Mouse (Mus musculus) spleen, postnatal 36 days (tissue): ENCODE measurements at regions not wholly inside any gene's neighbourhood (a gene's known extent, or its start where the extent isn't known, plus 50 kb on each side); places are given as distances from the start of the nearest gene placed in this dataset.

Experiments
- DNase-seq, 2 experiments: peaks; one replicate each; pipeline ENCODE4 v3.0.0; 2022; ENCODE audit warnings: low spot score in 2 of 2, mixed read lengths in 1 of 2

DNA sequence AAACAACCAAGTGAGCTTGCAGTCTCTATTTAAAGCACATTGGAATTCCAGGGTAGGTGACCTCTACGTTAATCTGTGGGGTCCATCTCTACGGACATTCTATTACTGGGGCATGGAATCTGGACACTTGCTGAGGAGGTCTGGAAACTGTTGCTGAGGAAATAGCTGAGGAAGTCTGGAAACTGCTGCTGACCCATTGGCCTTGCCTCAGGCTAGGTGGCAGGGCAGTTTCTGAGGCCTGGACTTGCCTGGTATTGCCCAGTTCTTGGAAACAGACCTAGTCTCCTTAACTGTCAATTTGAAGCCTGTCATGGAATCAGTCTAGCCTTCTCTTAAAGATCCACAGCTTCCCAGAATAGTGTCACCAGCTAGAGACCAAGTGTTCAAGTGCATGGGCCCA, 51.7 kb upstream of the Eif4g2 start:
- DNase-seq, result no peak
